38 mouse cellular contexts compared by ENCODE assay signal in genomic region chr14:46344750-46345149, GRCm38 (mm10). TPM values are rescaled to one million over a fixed set of nuclear protein-coding genes. Genes with fewer than 3 reads are reported as not detected.
"Had no signal": no experiment of that assay in that cellular context is flagged by ENCODE, and none has a peak within 500 bp of the region (broad histone marks: within the 10 kb centered on the region; RNA-seq: fewer than 3 reads in every experiment).

No protein-coding gene starts in this region.

- H3K27me3 ChIP-seq: embryonic facial prominence, embryonic 12.5 days; embryonic facial prominence, embryonic 13.5 days; embryonic facial prominence, embryonic 15.5 days; forebrain, embryonic 12.5 days; forebrain, embryonic 13.5 days; forebrain, embryonic 15.5 days had no signal

- H3K4me1 ChIP-seq: embryonic facial prominence, embryonic 10.5 days; embryonic facial prominence, embryonic 12.5 days; embryonic facial prominence, embryonic 13.5 days; embryonic facial prominence, embryonic 15.5 days; forebrain, embryonic 10.5 days; forebrain, embryonic 12.5 days; forebrain, embryonic 13.5 days; forebrain, embryonic 15.5 days had no signal

- H3K9ac ChIP-seq: embryonic facial prominence, embryonic 12.5 days; embryonic facial prominence, embryonic 13.5 days; embryonic facial prominence, embryonic 15.5 days; forebrain, embryonic 12.5 days; forebrain, embryonic 13.5 days; forebrain, embryonic 15.5 days; forebrain, postnatal 0 days had no signal

- ATAC-seq: forebrain, embryonic 13.5 days; forebrain, embryonic 14.5 days; forebrain, embryonic 15.5 days; forebrain, embryonic 16.5 days; forebrain, postnatal 0 days had no signal

- H3K4me2 ChIP-seq: embryonic facial prominence, embryonic 12.5 days; embryonic facial prominence, embryonic 13.5 days; embryonic facial prominence, embryonic 15.5 days; forebrain, embryonic 12.5 days; forebrain, embryonic 13.5 days; forebrain, embryonic 15.5 days had no signal

- H3K9me3 ChIP-seq: forebrain, embryonic 12.5 days; forebrain, embryonic 13.5 days; forebrain, embryonic 15.5 days had no signal

- H3K36me3 ChIP-seq: embryonic facial prominence, embryonic 10.5 days; embryonic facial prominence, embryonic 12.5 days; embryonic facial prominence, embryonic 13.5 days; embryonic facial prominence, embryonic 15.5 days; forebrain, embryonic 10.5 days; forebrain, embryonic 12.5 days; forebrain, embryonic 15.5 days had no signal

- DNase-seq: cerebellum, adult 8-10 months; cerebellum, adult 9-10 months; cerebellum, adult 9-11 months; cerebellum, postnatal 10 days; cerebellum, postnatal 14 days; cerebellum, postnatal 25 days; cerebellum, postnatal 36 days; embryo, embryonic 11 days; forebrain, postnatal 0 days; gastrocnemius, adult 2 months; gastrocnemius, postnatal 10 days; gastrocnemius, postnatal 14 days; gastrocnemius, postnatal 25 days; gastrocnemius, postnatal 36 days; heart, adult 18-20 months; heart, adult 2 months had no signal

- H3K27ac ChIP-seq: embryonic facial prominence, embryonic 10.5 days; embryonic facial prominence, embryonic 12.5 days; embryonic facial prominence, embryonic 13.5 days; embryonic facial prominence, embryonic 15.5 days; forebrain, embryonic 10.5 days; forebrain, embryonic 12.5 days; forebrain, embryonic 13.5 days; forebrain, embryonic 15.5 days; gastrocnemius, adult 2 months; heart, adult 2 months had no signal

- H3K4me3 ChIP-seq: embryonic facial prominence, embryonic 10.5 days; embryonic facial prominence, embryonic 12.5 days; embryonic facial prominence, embryonic 13.5 days; embryonic facial prominence, embryonic 15.5 days; erythroblast, embryonic 14.5 days; forebrain, embryonic 10.5 days; forebrain, embryonic 12.5 days; forebrain, embryonic 13.5 days; forebrain, embryonic 15.5 days; gastrocnemius, adult 2 months; heart, adult 2 months had no signal

RNA-seq across cellular contexts. Expression of gene Gm15217, which starts 34.5 kb away (rescaled TPM):
- total RNA-seq: common myeloid progenitor, adult 5-6 weeks; forebrain, postnatal 0 days; gastrocnemius, adult 18-20 months; gastrocnemius, adult 2 months; gastrocnemius, adult 8-10 months; gastrocnemius, postnatal 10 days; gastrocnemius, postnatal 14 days; gastrocnemius, postnatal 25 days; gastrocnemius, postnatal 36 days; gastrocnemius, postnatal 4 days; granulocyte monocyte progenitor cell, adult 5-6 weeks; heart, adult 18-20 months; heart, adult 2 months; heart, adult 8-10 months had no signal
- polyA plus RNA-seq: cortical plate, adult 2 months; embryonic facial prominence, embryonic 10.5 days; embryonic facial prominence, embryonic 11.5 days; embryonic facial prominence, embryonic 14.5 days; embryonic facial prominence, embryonic 15.5 days; erythroblast, embryonic 14.5 days; forebrain, embryonic 11.5 days; forebrain, embryonic 12.5 days; forebrain, embryonic 13.5 days; forebrain, embryonic 14.5 days; forebrain, embryonic 15.5 days; forebrain, embryonic 16.5 days; forebrain, postnatal 0 days; frontal cortex, adult 2 months; heart, adult 2 months had no signal

RNA-seq across cellular contexts. Expression of gene Bmp4, which starts 45.7 kb away (rescaled TPM):
- total RNA-seq: common myeloid progenitor, adult 5-6 weeks; granulocyte monocyte progenitor cell, adult 5-6 weeks had no signal
- polyA plus RNA-seq: erythroblast, embryonic 14.5 days had no signal
